Mouse (Mus musculus): ENCODE results near the gene Ttc13.

DNA sequence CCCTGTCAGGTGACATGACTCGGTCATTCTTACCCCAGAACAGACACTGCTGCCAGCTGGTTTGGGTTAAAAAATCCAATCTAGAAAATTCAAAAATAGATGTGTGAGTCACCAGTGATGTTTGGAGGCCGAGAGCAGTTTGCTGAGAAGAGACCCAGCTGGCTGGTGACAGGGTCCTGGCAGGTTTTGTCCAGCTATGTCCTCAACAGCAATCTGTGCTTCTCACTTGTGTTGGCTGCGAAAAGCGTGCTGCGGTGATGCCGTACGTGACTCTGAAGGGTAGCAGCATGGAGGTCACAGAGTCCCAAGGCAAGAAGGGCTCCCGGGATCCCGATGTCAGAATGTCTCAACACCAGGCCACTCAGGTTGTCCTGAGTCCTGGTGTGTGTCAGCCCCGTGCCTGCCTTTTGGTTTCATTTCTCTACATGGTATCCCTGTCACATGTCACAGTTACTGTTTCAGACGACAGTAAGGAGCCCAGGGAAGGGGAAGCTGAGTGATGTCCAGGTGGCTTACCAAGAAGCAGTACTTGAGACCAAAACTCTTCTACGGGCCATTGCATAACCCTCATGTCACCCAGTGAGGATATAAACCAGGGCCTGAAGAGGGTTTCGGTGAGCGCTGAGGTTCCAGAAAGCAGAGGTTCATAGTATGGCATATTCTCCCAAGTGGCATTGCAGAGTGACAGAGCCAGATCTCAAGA is 88.6 kb downstream of the Ttc13 start:
- TF ChIP-seq CTCF (IDR thresholded peaks at IDR 0.05; ENCODE audit: extremely low read depth, insufficient read depth, low read length) = no peak
- TF ChIP-seq POLR2A (IDR thresholded peaks at IDR 0.05; ENCODE audit: extremely low read depth, insufficient read depth, low read length) = no peak

Data from cortical plate, adult 2 months (tissue).